Mouse (Mus musculus): ENCODE results near the gene Dab1.

The Dab1 gene

DNA sequence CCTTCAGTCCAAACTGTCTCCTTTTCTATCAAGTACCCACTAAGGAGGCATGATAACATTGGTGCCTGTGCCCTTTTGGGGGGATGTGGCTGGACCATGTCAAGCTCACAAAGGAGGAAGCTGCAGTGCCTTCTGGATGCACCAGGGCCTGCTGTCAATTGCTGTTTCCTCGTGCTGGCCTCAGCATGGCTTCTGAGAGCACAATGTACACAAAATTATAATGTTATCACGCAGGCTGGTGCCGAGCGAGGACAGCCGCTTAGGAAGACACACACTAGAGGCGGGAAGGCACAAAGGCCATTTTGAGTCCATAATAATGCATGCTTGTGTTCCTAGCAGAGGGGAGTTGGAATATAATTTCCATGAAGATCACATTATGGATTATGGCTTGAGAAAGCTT, 81.2 kb downstream of the Dab1 start:
- no peak for DNase-seq (ENCODE audit: low spot score in 2 of 2)

DNA sequence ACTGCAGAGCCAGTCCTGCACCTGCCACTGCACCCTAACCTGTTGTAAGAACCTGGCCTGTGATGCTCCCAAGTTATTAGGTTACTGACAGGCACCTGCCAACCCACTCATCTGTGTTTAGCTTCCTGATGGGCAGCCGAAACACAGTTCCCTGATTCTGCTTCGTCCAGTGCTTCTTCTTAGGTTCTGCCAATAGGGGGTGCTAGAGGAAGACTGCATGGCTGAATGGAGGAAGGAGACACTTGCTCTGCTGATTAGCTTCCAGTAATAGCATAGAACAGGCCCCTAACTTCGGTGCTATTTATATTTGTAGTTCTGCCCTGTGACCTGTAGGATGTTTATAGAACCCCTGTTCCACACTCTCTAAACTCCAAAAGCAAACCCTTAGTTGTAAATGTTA, 83.0 kb downstream of the Dab1 start:
- DNase-seq (ENCODE audit: low spot score in 2 of 2), result no peak

- DNase-seq (ENCODE audit: low spot score in 2 of 2), result no peak
These were observed 85.3 kb downstream of the Dab1 start for GRCm38 (mm10) chr4:103704477-103704876.

- no peak for DNase-seq (ENCODE audit: low spot score in 2 of 2)
These were observed 87.3 kb downstream of the Dab1 start for GRCm38 (mm10) chr4:103706501-103706900.

DNA sequence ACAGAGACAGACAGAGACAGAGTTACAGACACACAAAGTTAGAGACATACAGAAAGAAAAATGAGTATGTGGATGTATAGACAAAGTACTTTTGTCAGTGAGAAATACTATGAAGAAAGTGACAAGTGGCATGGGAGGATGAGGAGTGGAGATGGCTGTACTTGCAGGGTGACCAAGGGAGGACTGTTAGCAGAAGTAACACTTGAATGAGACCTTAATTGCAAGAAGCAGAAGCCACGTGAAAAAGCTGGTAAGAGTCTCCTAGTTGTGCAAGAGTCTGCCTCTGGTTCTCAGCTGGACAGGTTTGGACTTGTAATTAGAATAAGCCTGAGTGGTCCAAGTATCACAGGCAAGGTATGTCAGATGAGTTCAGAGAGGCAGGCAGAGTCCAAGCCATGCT, 88.0 kb downstream of the Dab1 start:
- DNase-seq (ENCODE audit: low spot score in 2 of 2), result no peak

- DNase-seq (ENCODE audit: low spot score in 2 of 2), result no peak
These were observed 92.2 kb downstream of the Dab1 start for GRCm38 (mm10) chr4:103711353-103711752.

DNA sequence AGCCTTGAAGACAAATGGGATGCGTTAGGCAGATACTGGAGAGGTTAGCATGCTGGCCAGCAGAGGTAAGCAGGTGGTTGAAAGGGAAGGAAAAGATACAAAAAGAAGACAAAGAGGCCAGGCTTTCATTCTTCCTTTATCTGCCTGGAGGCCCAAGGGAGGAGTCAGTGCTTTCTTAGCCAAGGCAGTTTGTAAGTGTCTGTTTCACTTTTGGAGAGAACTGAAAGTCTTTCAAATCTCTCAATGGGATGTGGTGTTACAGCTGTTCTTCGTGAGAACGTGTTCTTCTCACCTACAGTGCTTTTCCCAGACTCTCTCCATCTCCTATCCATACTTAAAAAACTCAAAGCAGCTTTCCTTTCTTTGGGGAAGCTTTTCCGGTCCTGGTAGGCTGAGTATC, 94.8 kb downstream of the Dab1 start:
- no peak for DNase-seq (ENCODE audit: low spot score in 2 of 2)

DNA sequence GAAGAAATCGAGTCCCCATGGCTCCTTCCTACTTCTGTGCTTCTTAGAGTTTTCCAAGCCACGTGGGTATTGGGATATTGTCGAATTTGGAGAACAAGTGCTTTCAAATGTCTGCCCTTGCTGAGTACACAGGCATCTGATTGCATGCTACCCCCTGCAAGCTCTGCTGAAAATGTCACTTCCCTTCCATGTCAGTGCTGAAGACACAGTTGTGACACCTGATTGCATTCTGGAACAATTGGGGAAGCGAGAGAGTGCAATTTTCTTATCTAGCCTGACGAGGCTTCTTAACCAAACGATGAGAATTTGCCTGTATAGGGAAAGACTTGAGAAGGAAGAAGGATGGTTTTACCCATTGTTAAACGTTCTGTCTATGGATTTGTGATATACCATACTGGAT, 95.8 kb downstream of the Dab1 start:
- DNase-seq (ENCODE audit: low spot score in 2 of 2), result no peak

GRCm38 (mm10) chr4:103715568-103715967, 96.4 kb downstream of the Dab1 start:
- DNase-seq (ENCODE audit: low spot score in 2 of 2), result no peak

DNA sequence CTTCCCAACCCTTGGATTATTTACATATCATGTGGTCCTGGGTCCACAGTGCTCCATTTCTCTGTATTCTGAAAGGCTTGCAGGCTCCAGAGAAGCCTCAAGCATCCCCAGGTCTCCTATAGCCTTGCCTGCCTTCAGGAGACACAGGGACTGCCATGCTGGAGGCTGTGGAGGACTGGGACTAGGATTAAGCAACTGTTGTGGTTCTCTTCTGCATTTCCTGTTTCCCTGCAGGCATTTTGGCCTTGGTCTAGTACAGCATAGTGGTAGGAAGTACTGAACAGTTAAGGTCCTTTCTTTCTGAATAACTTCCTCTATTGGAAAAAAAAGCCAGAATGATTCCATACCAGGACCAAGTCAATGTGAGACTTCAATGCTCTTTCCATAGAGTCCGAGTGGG, 103.6 kb downstream of the Dab1 start:
- no peak for DNase-seq (ENCODE audit: low spot score in 2 of 2)

- DNase-seq (ENCODE audit: low spot score in 2 of 2), result no peak
These were observed 107.3 kb downstream of the Dab1 start for GRCm38 (mm10) chr4:103726486-103726885.

DNA sequence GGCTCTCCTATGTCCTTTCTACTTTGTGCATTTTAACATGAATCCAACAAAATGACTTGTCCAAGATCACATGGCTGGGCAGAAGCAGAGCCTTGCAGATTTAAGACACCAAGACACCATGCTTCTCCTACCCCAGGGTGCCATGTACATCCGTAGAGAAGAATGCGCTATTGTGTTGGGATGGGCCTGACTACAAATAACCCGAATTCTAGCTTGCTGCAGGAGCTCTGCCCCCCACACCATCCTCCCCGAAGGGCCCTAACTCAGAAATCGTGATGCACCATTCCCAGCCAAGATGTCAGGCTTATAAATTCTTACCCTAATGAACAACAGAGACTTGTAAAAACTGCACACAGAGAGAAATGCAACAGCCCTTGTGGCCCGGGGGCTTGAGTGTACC, 118.0 kb downstream of the Dab1 start:
- no peak for DNase-seq (ENCODE audit: low spot score in 2 of 2)

- no peak for DNase-seq (ENCODE audit: low spot score in 2 of 2)
These were observed 132.2 kb downstream of the Dab1 start for GRCm38 (mm10) chr4:103751249-103751855.

DNA sequence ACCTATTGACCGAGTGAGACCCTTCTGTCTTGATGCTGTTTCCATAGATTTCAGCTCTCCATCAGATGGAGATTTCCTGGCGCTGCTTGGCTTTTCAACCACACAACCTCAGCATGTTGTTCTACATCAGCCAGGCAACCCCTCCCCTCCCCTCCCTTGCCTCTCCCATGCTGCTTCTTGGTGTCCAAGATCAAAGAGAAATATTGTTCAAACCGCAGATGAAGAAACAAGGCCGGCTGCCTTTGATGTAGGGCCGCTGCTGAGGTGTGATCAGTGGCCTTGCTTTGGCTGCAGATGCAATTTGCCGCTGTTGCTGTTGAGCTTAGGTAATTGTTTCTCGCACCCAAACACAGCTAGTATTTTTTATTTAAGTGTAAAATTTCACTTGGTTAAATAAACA, 135.4 kb downstream of the Dab1 start:
- DNase-seq (ENCODE audit: low spot score in 2 of 2), result no peak

DNA sequence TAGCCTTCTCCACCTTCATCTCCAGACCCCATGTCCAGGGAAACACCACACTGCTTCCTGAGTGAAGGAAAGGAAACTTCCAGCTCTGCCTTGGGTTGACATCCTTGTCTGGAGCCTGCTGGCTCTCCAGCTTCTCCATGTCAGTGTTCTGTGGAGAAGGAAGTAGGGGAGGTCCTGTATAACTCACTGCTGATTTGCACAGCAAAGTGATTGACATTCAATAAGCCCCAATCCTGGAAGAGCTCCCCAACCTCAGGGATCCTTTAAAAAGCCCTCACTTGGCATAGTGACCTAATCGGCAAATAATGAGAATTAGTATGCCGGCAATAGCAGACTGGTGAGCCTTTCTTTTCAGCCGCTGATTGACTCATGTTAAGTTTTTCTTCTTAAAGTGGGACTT, 138.1 kb downstream of the Dab1 start:
- DNase-seq (ENCODE audit: low spot score in 2 of 2), result no peak

DNA sequence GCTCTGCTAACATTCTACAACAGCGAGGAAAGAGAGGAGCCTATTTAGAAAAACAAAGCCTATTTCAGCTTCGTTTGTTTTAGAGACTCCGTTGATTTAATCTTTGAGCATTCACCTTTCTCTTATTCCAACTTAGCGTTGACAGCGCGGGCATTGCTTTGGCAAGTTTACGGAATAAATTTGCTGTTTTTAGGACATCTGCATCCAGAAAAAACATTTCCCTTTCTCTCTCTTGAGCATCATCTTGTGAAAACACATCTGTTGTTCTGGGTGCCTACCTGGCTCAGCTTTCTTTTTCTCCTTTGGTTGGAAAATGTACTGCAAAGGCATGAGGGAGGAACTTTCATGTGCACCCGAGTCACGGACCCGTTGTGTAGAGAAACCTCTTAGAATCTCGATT, 143.3 kb downstream of the Dab1 start:
- DNase-seq (ENCODE audit: low spot score in 2 of 2), result no peak

GRCm38 (mm10) chr4:103775712-103776111, 156.6 kb downstream of the Dab1 start:
- DNase-seq (ENCODE audit: low spot score in 2 of 2), result no peak

DNA sequence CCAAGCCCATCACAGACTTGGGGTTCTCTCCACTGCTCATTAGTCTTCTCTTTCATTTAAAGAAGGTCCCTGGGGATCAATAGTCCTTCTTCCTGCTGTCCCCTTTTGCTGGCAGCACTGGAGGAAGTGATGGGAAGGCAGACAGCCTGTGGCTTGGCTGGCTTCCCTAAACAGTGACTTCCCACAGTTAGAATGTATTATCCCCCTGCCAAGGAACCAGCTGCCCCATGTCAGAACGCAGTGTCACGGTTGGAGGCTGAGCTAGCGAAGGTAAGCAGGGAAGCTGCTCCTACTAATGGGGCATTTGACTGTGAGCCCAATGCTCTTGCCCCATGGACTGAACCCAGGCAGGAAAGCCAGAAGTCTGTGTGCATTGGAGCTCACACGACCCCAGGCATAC, 162.2 kb downstream of the Dab1 start:
- no peak for DNase-seq (ENCODE audit: low spot score in 2 of 2)

- no peak for DNase-seq (ENCODE audit: low spot score in 2 of 2)
These were observed 164.5 kb downstream of the Dab1 start for GRCm38 (mm10) chr4:103783561-103784247.

GRCm38 (mm10) chr4:103793589-103794312, 174.6 kb downstream of the Dab1 start:
- DNase-seq (ENCODE audit: low spot score in 2 of 2), result no peak

GRCm38 (mm10) chr4:103796416-103796815, 177.3 kb downstream of the Dab1 start:
- DNase-seq (ENCODE audit: low spot score in 2 of 2), result peak; percentile 21 to 48

- no peak for DNase-seq (ENCODE audit: low spot score in 2 of 2)
These were observed 183.3 kb downstream of the Dab1 start for GRCm38 (mm10) chr4:103802439-103802838.

- DNase-seq (ENCODE audit: low spot score in 2 of 2), result no peak
These were observed 185.3 kb downstream of the Dab1 start for GRCm38 (mm10) chr4:103804461-103804860.

All from frontal cortex, postnatal 10 days (tissue).